Mouse (Mus musculus) forelimb bud, embryonic 11.5 days (tissue): ENCODE measurements at regions not wholly inside any gene's neighbourhood (a gene's known extent, or its start where the extent isn't known, plus 50 kb on each side); places are given as distances from the start of the nearest gene placed in this dataset.

ENCODE experiments used
- DNase-seq: peaks from one replicate; pipeline ENCODE4 v3.0.0-alpha.2; 2012; ENCODE audit warnings: low read depth, low spot score

GRCm38 (mm10) chr8:109410531-109410930, 83.3 kb upstream of the Pmfbp1 start:
- no peak for DNase-seq

GRCm38 (mm10) chr8:109413386-109413785, 80.4 kb upstream of the Pmfbp1 start:
- no peak for DNase-seq

DNA sequence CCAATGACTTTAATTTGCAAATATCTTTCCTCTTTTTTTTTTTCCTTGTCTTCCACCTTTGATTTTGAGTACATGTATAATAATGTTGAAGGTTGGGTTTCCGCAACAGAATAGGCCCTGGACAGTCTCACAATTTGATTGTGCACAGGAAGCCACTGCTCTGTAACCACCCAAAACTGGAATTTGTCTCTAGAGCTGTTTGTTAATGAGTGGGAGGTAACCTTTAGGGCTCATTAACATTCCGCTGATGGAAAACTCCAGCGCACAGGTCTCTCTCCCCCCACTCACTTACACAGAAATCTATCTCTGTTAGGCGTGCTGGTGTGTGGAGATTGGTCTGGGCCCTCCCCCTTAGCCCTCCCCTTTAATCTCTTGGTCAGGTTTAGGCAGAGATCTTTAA, 78.5 kb upstream of the Pmfbp1 start:
- DNase-seq, result no peak

DNA sequence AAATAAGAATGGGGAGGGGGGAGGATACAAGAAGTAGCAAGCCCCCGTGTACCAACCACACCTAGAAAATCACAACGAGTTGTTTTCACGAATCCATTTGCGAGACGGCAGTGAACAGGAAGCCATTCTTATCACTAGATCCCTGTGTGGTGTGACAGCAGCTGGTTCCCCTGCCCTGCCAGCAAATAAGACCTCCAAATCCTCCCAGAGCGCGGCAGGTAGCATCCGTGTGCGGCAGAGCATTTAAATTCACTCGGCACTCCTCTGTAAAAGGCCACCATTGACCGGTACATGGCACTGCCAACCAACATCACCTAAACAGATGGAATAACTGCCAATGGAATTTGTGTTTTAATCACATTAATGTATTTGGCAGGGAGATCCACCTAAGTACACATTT, 77.9 kb upstream of the Pmfbp1 start:
- DNase-seq, result no peak

GRCm38 (mm10) chr8:109416327-109417100, 77.3 kb upstream of the Pmfbp1 start:
- DNase-seq, result no peak

GRCm38 (mm10) chr8:109417222-109417621, 76.6 kb upstream of the Pmfbp1 start:
- DNase-seq, result peak; percentile 55

GRCm38 (mm10) chr8:109417971-109418370, 75.9 kb upstream of the Pmfbp1 start:
- no peak for DNase-seq

- DNase-seq, result no peak
Observed at GRCm38 (mm10) chr8:109419029-109419596, 74.7 kb upstream of the Pmfbp1 start.

GRCm38 (mm10) chr8:109424004-109424403, 69.8 kb upstream of the Pmfbp1 start:
- no peak for DNase-seq

DNA sequence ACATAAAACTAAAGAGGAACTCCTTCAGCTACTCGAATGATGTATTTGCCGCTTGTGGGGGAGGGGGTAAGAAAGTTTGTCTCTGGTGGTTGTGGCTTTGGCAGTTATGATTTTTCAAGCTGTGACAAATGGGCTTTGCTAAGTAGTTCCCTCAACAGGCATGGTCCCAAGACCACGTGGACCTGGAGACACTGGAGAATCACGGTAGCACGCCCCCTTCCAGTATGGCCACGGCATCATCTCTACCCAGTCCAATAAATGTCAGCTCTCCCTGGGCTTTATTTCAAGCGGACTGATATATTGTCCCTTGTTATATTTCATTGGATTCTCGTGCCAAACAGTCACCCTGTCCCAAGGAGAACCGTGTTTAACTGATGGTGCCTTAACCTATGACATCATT, 65.3 kb upstream of the Pmfbp1 start:
- no peak for DNase-seq

DNA sequence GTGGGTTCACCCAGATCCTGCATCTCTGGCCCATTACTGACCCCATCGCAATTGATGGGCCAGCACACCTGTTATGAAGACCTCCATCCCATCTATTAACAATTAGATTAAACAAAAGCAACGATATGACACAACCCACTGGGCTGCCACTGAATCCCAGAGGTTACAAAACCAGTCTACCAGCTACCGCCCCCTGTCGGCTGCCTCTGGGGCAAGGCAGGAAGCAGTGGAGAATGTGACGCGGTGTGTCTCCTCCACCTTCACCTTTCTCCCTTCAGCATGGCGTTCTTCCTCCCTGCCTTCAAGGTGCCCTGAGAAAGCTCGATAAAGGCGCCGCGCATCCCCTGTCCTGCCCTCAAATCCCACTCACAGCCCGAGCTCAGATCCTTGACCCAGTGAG, 59.3 kb upstream of the Pmfbp1 start:
- no peak for DNase-seq

- no peak for DNase-seq
Observed at GRCm38 (mm10) chr8:109436056-109436455, 57.8 kb upstream of the Pmfbp1 start.

GRCm38 (mm10) chr8:109436830-109437567, 56.8 kb upstream of the Pmfbp1 start:
- peak; percentile 59 for DNase-seq

DNA sequence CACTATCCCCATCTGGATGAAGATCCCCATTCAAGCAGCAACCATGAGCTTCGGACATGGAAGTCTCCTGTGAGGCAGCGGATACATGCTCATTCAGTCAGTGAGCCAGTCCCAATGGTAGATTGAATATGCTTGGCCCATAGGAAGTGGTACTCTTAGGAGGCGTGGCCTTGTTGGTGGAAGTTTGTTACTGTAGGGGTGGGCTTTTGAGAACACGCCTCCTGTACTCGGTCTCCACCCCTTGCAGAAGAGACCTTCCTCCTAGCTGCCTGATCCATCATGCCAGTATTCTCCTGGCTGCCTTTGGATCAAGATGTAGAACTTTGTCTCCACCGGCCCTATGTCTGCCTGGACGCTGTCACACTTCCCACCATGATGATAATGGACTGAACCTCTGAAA, 55.3 kb upstream of the Pmfbp1 start:
- DNase-seq, result no peak
